Mouse (Mus musculus): ENCODE measurements around the gene Olfr1019.

Gene Olfr1019

GRCm38 (mm10) chr2:85845383-85845782, at the start of gene Olfr1019:
Gene Olfr1019, minus strand, starts transcription at chr2:85845483.
- DNase-seq (ENCODE audit: low read depth, low spot score): no peak

- DNase-seq (ENCODE audit: low read depth, low spot score): no peak
Observed at GRCm38 (mm10) chr2:85885340-85885739, 40.1 kb upstream of the Olfr1019 start, which contains the start of gene Olfr1023. Gene Olfr1023, plus strand, starts transcription at chr2:85885640.

GRCm38 (mm10) chr2:85868294-85868693, 23.0 kb upstream of the Olfr1019 start, which contains the start of gene Olfr1022:
Gene Olfr1022, plus strand, starts transcription at chr2:85868594.
- no peak for DNase-seq (ENCODE audit: low read depth, low spot score)

GRCm38 (mm10) chr2:85846730-85847129, 1.4 kb upstream of the Olfr1019 start, which contains the start of gene Olfr1020:
Gene Olfr1020, plus strand, starts transcription at chr2:85847030.
- no peak for DNase-seq (ENCODE audit: low read depth, low spot score)

GRCm38 (mm10) chr2:85818179-85818578, 27.1 kb downstream of the Olfr1019 start, which contains the start of gene Olfr1018:
Gene Olfr1018, plus strand, starts transcription at chr2:85818479.
- no peak for DNase-seq (ENCODE audit: low read depth, low spot score)

- DNase-seq (ENCODE audit: low read depth, low spot score): no peak
Observed at GRCm38 (mm10) chr2:85804501-85804900, 40.8 kb downstream of the Olfr1019 start.

GRCm38 (mm10) chr2:85802444-85802843, 42.8 kb downstream of the Olfr1019 start, which contains the start of gene Olfr1016:
Gene Olfr1016, minus strand, starts transcription at chr2:85802544.
- DNase-seq (ENCODE audit: low read depth, low spot score): no peak

GRCm38 (mm10) chr2:85792331-85792730, 53.0 kb downstream of the Olfr1019 start:
- peak; percentile 19 for DNase-seq (ENCODE audit: low read depth, low spot score)

Data from ES-CJ7 (cell line).